Mouse (Mus musculus) bone marrow macrophage, adult 2 months (primary cell): Measurements from ENCODE around the gene Fmo6.

ENCODE experiments used
- CTCF ChIP-seq: IDR thresholded peaks from 2 replicates; pipeline ENCODE4 v1.5.1; 2012; ENCODE audit warnings: low read depth, mild to moderate bottlenecking, low read length, moderate library complexity
- POLR2A ChIP-seq: IDR thresholded peaks from 2 replicates; pipeline ENCODE4 v1.6.1; 2012; ENCODE audit warnings: mild to moderate bottlenecking, low read depth, low read length, borderline replicate concordance

DNA sequence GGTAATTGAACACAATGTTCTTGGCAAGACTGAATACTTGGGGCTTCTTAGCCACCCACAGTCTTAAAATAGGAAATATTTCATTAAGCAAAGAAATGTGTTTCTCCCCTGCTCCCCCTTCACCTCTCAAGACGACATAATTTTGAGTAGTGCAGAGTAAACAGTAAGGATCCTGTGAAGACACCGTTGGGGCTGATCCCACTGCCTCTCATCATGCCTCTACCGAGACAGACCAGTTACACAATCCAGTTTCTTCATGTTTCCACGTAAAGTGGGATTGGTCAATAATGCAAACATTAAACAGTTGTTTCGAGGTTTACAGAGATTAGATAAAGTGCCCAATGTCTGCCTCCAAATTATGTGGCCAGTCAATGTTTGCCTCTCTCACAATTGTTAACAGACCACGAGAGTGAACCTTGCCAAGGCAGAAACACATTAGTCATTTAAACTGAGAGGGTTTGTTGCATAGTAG, 45.3 kb downstream of the Fmo6 start:
- no peak for TF ChIP-seq POLR2A
- TF ChIP-seq CTCF = no peak
